Mouse (Mus musculus): ENCODE measurements at regions not wholly inside any gene's neighbourhood (a gene's known extent, or its start where the extent isn't known, plus 50 kb on each side); places are given as distances from the start of the nearest gene placed in this dataset.

- no peak for TF ChIP-seq CTCF (IDR thresholded peaks at IDR 0.05; ENCODE audit: insufficient read depth, low read depth, low read length)
- TF ChIP-seq POLR2A (IDR thresholded peaks at IDR 0.05; ENCODE audit: insufficient read depth, low read depth, low read length) = no peak
Observed at GRCm38 (mm10) chr9:41735448-41736233, 388.5 kb downstream of the Sorl1 start.
